Comparison of ENCODE assay signal across 8 mouse cellular contexts in genomic region chr17:15376494-15377181, GRCm38 (mm10). TPM values are rescaled to one million over a fixed set of nuclear protein-coding genes. Genes with fewer than 3 reads are reported as not detected.
DNase-seq lines count a peak whose midpoint lies in the region; ATAC-seq and TF ChIP-seq lines count a peak whose summit lies in the region.

Gene Dll1 (minus strand): TSS chr17:15376872.

- no peak within 1 kb of the TSS for H3K27ac ChIP-seq in liver, embryonic 14.5 days
- H3K27ac ChIP-seq in stomach, embryonic 16.5 days (ENCODE audit: low read length), result peak within 1 kb of the TSS; percentile 67

- peak within 1 kb of the TSS; percentile 62 for H3K4me2 ChIP-seq in liver, embryonic 14.5 days (ENCODE audit: low read depth)
- peak within 1 kb of the TSS; percentile 98 for H3K4me2 ChIP-seq in stomach, embryonic 16.5 days (ENCODE audit: low read depth, low read length)

- no peak for TF ChIP-seq CTCF in lung, adult 2 months (IDR thresholded peaks at IDR 0.05; ENCODE audit: insufficient read depth, low read length)
- TF ChIP-seq CTCF in liver, embryonic 14.5 days (IDR thresholded peaks at IDR 0.05; ENCODE audit: low read depth), result no peak

- ATAC-seq in liver, embryonic 14.5 days (ENCODE audit: insufficient read depth), result no peak
- ATAC-seq in stomach, embryonic 16.5 days (ENCODE audit: insufficient read depth, low FRiP score), result no peak

- DNase-seq in adrenal gland, postnatal 14 days, result peak; percentile 47
- DNase-seq in adrenal gland, adult 2 months, result no peak
- peak; percentile 40 for DNase-seq in lung, adult 2 months
- no peak for DNase-seq in lung, postnatal 10 days
- DNase-seq in embryo, embryonic 9.5 days (ENCODE audit: extremely low spot score), result peak; percentile 78
- peak; percentile 35 to 42 for DNase-seq in heart, postnatal 36 days
- DNase-seq in liver, embryonic 14.5 days (ENCODE audit: low read depth in 3 of 3, low spot score in 3 of 3), result no peak

- no peak for TF ChIP-seq POLR2A in lung, adult 2 months (IDR thresholded peaks at IDR 0.05; ENCODE audit: borderline replicate concordance, extremely low read depth, low read depth, low read length)

- no peaks in the 10 kb centered on the region for H3K9me3 ChIP-seq in liver, embryonic 14.5 days (ENCODE audit: control insufficient read depth, low read length)
- no peaks in the 10 kb centered on the region for H3K9me3 ChIP-seq in stomach, embryonic 16.5 days (replicated peaks; ENCODE audit: control insufficient read depth, low read length)

- no peaks in the 10 kb centered on the region for H3K36me3 ChIP-seq in liver, embryonic 14.5 days (replicated peaks; ENCODE audit: control insufficient read depth, insufficient read depth, low read depth)
- no peaks in the 10 kb centered on the region for H3K36me3 ChIP-seq in stomach, embryonic 16.5 days (ENCODE audit: control insufficient read depth, insufficient read depth, low read length)

- H3K4me1 ChIP-seq in lung, adult 2 months (ENCODE audit: control insufficient read depth, insufficient read depth, low read length), result peaks cover 4% of the 10 kb centered on the region; the same call in 1 of the 2 replicates
- H3K4me1 ChIP-seq in liver, embryonic 14.5 days (replicated peaks; ENCODE audit: control insufficient read depth in 2 of 2, insufficient read depth in 2 of 2, low read length in 1 of 2), result peaks cover 0 to 4% of the 10 kb centered on the region in 2 experiments; a peak in 1 of 4 replicates
- peaks cover 37% of the 10 kb centered on the region for H3K4me1 ChIP-seq in stomach, embryonic 16.5 days (ENCODE audit: control insufficient read depth, insufficient read depth, low read length)

- WGBS in lung, adult 2 months, result 8% methylated on average over 36 of the region's 36 CpGs
- WGBS in liver, embryonic 14.5 days (ENCODE audit: insufficient replicate concordance), result 1% methylated on average over 36 of the region's 36 CpGs
- 2% methylated on average over 36 of the region's 36 CpGs for WGBS in stomach, embryonic 16.5 days

- intact Hi-C loops in heart, postnatal 36 days (cut with DNase I), result loop anchor here (5.0 kb wide), 1 partner anchor 91 kb away; no protein-coding TSS in a partner anchor

- no peak for TF ChIP-seq EP300 in liver, embryonic 14.5 days (IDR thresholded peaks at IDR 0.05; ENCODE audit: low read depth)

- H3K4me3 ChIP-seq in lung, adult 2 months (replicated peaks; ENCODE audit: extremely low read depth, low read depth, low read length), result peak within 1 kb of the TSS; percentile 90
- H3K4me3 ChIP-seq in liver, embryonic 14.5 days (ENCODE audit: insufficient read depth in 1 of 2, low read depth in 2 of 2, low read length in 2 of 2), result peak within 1 kb of the TSS; percentile 50 to 53
- H3K4me3 ChIP-seq in stomach, embryonic 16.5 days (replicated peaks; ENCODE audit: low read length), result peak within 1 kb of the TSS; percentile 72

- H3K9ac ChIP-seq in liver, embryonic 14.5 days (replicated peaks), result no peak within 1 kb of the TSS
- H3K9ac ChIP-seq in stomach, embryonic 16.5 days (ENCODE audit: low read length), result peak within 1 kb of the TSS; percentile 75

- H3K27me3 ChIP-seq in liver, embryonic 14.5 days (ENCODE audit: control insufficient read depth, insufficient read depth, low read length), result peaks cover 84% of the 10 kb centered on the region
- H3K27me3 ChIP-seq in stomach, embryonic 16.5 days (ENCODE audit: control insufficient read depth, insufficient read depth, low read length), result peaks cover 27% of the 10 kb centered on the region

RNA-seq across cellular contexts. Expression of gene Dll1, which starts in this region (rescaled TPM):
- total RNA-seq in adrenal gland, postnatal 14 days (2021), result 6.7 and 10.5 TPM in 2 replicates
- total RNA-seq in adrenal gland, adult 2 months (2021), result 1 to 10 TPM; 4.2 to 4.6 TPM
- polyA plus RNA-seq in adrenal gland, adult 2 months (2012; rRNA removed), result 9.8 and 12.6 TPM in 2 replicates
- polyA plus RNA-seq in lung, adult 2 months (2012; rRNA removed), result 22.7 and 51.1 TPM in 2 replicates
- total RNA-seq in heart, postnatal 36 days (2021), result 1 to 10 TPM; 6.2 to 7.0 TPM
- 0.74 and 0.78 TPM in 2 replicates for polyA plus RNA-seq in liver, embryonic 14.5 days (2012; rRNA removed)
- polyA plus RNA-seq in liver, embryonic 14.5 days (2014; fragmentation: Nextera tagmentation; extraction: Ambion mirVana), result 0.77 and 0.93 TPM in 2 replicates
- 13.0 and 13.6 TPM in 2 replicates for polyA plus RNA-seq in stomach, embryonic 16.5 days (2015; fragmentation: Nextera tagmentation; extraction: Ambion mirVana)

Comparison
In these comparisons a context has a peak if more than half of its experiments do, and no peak if none do; other contexts are left out.
1. DNase-seq: peak in adrenal gland, postnatal 14 days (single experiment), lung, adult 2 months (single experiment), embryo, embryonic 9.5 days (single experiment) and heart, postnatal 36 days (2 of 2); none in adrenal gland, adult 2 months (single experiment), lung, postnatal 10 days (single experiment) and liver, embryonic 14.5 days (0 of 3).
2. Peak in every context shown above with its lines, with median percentiles within 50 percentile points of each other: H3K4me3 ChIP-seq.